8 mouse cellular contexts compared by ENCODE assay signal in genomic region chr2:114013295-114013771, GRCm38 (mm10). TPM values are rescaled to one million over a fixed set of nuclear protein-coding genes. Genes with fewer than 3 reads are reported as not detected.
DNase-seq lines count a peak whose midpoint lies in the region; ATAC-seq and TF ChIP-seq lines count a peak whose summit lies in the region.

Gene Gjd2, minus strand, starts transcription at chr2:114013619.

- no peak within 1 kb of the TSS for H3K27ac ChIP-seq in kidney, postnatal 0 days
- H3K27ac ChIP-seq in hindbrain, embryonic 14.5 days: peak within 1 kb of the TSS; percentile 78
- H3K27ac ChIP-seq in midbrain, embryonic 14.5 days (replicated peaks; ENCODE audit: low read depth, low read length): peak within 1 kb of the TSS; percentile 81

- ATAC-seq in kidney, postnatal 0 days (replicated peaks; ENCODE audit: low FRiP score, low read depth): peak; percentile 68
- ATAC-seq in hindbrain, embryonic 14.5 days (ENCODE audit: low FRiP score): peak; percentile 85
- ATAC-seq in midbrain, embryonic 14.5 days (ENCODE audit: low FRiP score, low TSS enrichment): peak; percentile 82

- TF ChIP-seq CTCF in kidney, postnatal 0 days (IDR thresholded peaks at IDR 0.05; ENCODE audit: low read depth): no peak

- H3K9ac ChIP-seq in kidney, postnatal 0 days (ENCODE audit: low read depth, low read length): no peak within 1 kb of the TSS
- H3K9ac ChIP-seq in hindbrain, embryonic 14.5 days: peak within 1 kb of the TSS; percentile 92
- H3K9ac ChIP-seq in midbrain, embryonic 14.5 days (replicated peaks; ENCODE audit: low read length): peak within 1 kb of the TSS; percentile 86

- peak; percentile 38 for DNase-seq in kidney, postnatal 0 days (ENCODE audit: low spot score)
- DNase-seq in kidney, adult 8-10 months: no peak
- peak; percentile 43 for DNase-seq in ZHBTc4 (ENCODE audit: low read depth, low spot score)
- DNase-seq in embryo, embryonic 11 days: peak; percentile 47
- DNase-seq in hindbrain, embryonic 14.5 days (ENCODE audit: low spot score): peak; percentile 66
- DNase-seq in midbrain, embryonic 14.5 days: peak; percentile 84
- DNase-seq in adipocyte (ENCODE audit: low spot score): no peak
- no peak for DNase-seq in urinary bladder, postnatal 4 days (ENCODE audit: low spot score in 2 of 2)

- no peaks in the 10 kb centered on the region for H3K9me3 ChIP-seq in kidney, postnatal 0 days (replicated peaks; ENCODE audit: low read length)
- no peaks in the 10 kb centered on the region for H3K9me3 ChIP-seq in hindbrain, embryonic 14.5 days (ENCODE audit: control insufficient read depth, low read length)
- no peaks in the 10 kb centered on the region for H3K9me3 ChIP-seq in midbrain, embryonic 14.5 days (ENCODE audit: control insufficient read depth, low read length)

- H3K27me3 ChIP-seq in kidney, postnatal 0 days (ENCODE audit: insufficient read depth, low read length): peaks cover 24% of the 10 kb centered on the region
- H3K27me3 ChIP-seq in hindbrain, embryonic 14.5 days (ENCODE audit: control insufficient read depth, insufficient read depth, low read length): peaks cover 10% of the 10 kb centered on the region; the same call in 1 of the 2 replicates
- 0 out of 2 replicates have a peak, but pooled peaks cover 4% of the 10 kb centered on the region for H3K27me3 ChIP-seq in midbrain, embryonic 14.5 days (ENCODE audit: control insufficient read depth, insufficient read depth, low read length)

- no peaks in the 10 kb centered on the region for H3K36me3 ChIP-seq in kidney, postnatal 0 days (ENCODE audit: insufficient read depth, low read length)
- H3K36me3 ChIP-seq in hindbrain, embryonic 14.5 days (replicated peaks; ENCODE audit: control insufficient read depth, insufficient read depth): no peaks in the 10 kb centered on the region
- no peaks in the 10 kb centered on the region for H3K36me3 ChIP-seq in midbrain, embryonic 14.5 days (ENCODE audit: control insufficient read depth, insufficient read depth, low read length)

- H3K4me1 ChIP-seq in kidney, postnatal 0 days (replicated peaks; ENCODE audit: insufficient read depth, low read length): no peaks in the 10 kb centered on the region
- H3K4me1 ChIP-seq in hindbrain, embryonic 14.5 days (replicated peaks; ENCODE audit: control insufficient read depth, insufficient read depth, low read length): peaks cover 10% of the 10 kb centered on the region
- peaks cover 12% of the 10 kb centered on the region; the same call in 1 of the 2 replicates for H3K4me1 ChIP-seq in midbrain, embryonic 14.5 days (ENCODE audit: control insufficient read depth, insufficient read depth, low read length)

- H3K4me2 ChIP-seq in kidney, postnatal 0 days (ENCODE audit: low read length): peak within 1 kb of the TSS; percentile 56
- H3K4me2 ChIP-seq in hindbrain, embryonic 14.5 days (replicated peaks): peak within 1 kb of the TSS; percentile 86
- peak within 1 kb of the TSS; percentile 80 for H3K4me2 ChIP-seq in midbrain, embryonic 14.5 days (ENCODE audit: low read length)

- H3K4me3 ChIP-seq in kidney, postnatal 0 days (replicated peaks; ENCODE audit: low read depth, low read length): peak within 1 kb of the TSS; percentile 34
- H3K4me3 ChIP-seq in hindbrain, embryonic 14.5 days (replicated peaks; ENCODE audit: low read length): peak within 1 kb of the TSS; percentile 80
- H3K4me3 ChIP-seq in midbrain, embryonic 14.5 days (replicated peaks; ENCODE audit: low read depth, low read length): peak within 1 kb of the TSS; percentile 73

- WGBS in kidney, postnatal 0 days: under 1% methylated on average over 47 of the region's 60 CpGs
- under 1% methylated on average over 54 of the region's 60 CpGs for WGBS in hindbrain, embryonic 14.5 days
- WGBS in midbrain, embryonic 14.5 days: under 1% methylated on average over 60 of the region's 60 CpGs

RNA-seq across cellular contexts. Expression of gene Gjd2, which starts in this region (rescaled TPM):
- polyA plus RNA-seq in kidney, postnatal 0 days (2015; fragmentation: Nextera tagmentation; extraction: Ambion mirVana): 0.04 TPM in 1 of 2 replicates, not detected in the other
- 7.0 and 7.9 TPM in 2 replicates for polyA plus RNA-seq in hindbrain, embryonic 14.5 days (2014; fragmentation: Nextera tagmentation; extraction: Ambion mirVana)
- 6.3 and 17.6 TPM in 2 replicates for polyA plus RNA-seq in midbrain, embryonic 14.5 days (2014; fragmentation: Nextera tagmentation; extraction: Ambion mirVana)

Comparison
In these comparisons a context has a peak if more than half of its experiments do, and no peak if none do; other contexts are left out.
1. Peak in DNase-seq, ATAC-seq, H3K4me3 ChIP-seq and H3K4me2 ChIP-seq in kidney, postnatal 0 days; RNA of the gene not detected or under 1 TPM.
2. DNase-seq: peak in ZHBTc4 (single experiment), embryo, embryonic 11 days (single experiment), hindbrain, embryonic 14.5 days (single experiment) and midbrain, embryonic 14.5 days (single experiment); none in kidney, adult 8-10 months (0 of 2), adipocyte (single experiment) and urinary bladder, postnatal 4 days (0 of 2).
3. Peak in every context shown above with its lines, with median percentiles within 50 percentile points of each other: ATAC-seq, H3K4me2 ChIP-seq and H3K4me3 ChIP-seq.